Mouse (Mus musculus) cerebellum, postnatal 4 days (tissue): ENCODE results near the gene Brsk2.
A peak's percentile ranks its signal among the peaks of the same experiment; 100 is the strongest.

Experiments used
- DNase-seq, 2 experiments: peaks; one replicate each; pipeline ENCODE4 v3.0.0; 2022; ENCODE audit warnings: low spot score in 2 of 2, mixed read lengths in 1 of 2

Brsk2 gene

DNA sequence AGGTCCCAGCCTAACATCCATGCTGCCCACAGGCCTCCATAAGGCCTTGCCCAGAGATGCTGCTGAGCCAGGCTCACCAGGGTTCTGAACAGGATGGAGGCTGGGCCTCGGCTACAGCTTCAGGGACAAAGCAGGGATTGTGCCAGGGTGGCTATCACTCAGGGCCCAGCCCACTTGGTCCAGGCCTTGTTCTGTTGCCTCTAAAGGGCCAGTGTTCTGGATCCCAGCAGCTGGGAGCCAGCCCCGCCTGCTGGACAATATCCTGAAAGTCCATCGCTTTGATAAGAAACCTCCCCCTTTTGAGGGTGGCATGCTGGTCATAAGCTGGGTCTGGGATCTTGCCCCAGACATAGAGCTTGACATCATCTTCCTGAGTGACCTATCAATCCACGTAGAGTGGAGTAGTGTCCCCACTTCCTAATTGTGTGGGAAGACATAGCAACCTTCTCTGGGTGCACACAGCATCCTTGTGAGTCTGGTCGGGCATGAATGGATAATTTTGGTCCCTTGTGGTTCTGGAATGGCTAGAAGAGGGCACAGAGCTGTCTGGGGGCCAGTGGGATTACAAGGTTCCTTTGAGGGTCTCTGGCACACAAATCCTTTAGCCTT, 6.1 kb downstream of the Brsk2 start:
- DNase-seq = no peak

- no peak for DNase-seq
These were observed 6.6 kb downstream of the Brsk2 start for GRCm38 (mm10) chr7:141956174-141956566.

DNA sequence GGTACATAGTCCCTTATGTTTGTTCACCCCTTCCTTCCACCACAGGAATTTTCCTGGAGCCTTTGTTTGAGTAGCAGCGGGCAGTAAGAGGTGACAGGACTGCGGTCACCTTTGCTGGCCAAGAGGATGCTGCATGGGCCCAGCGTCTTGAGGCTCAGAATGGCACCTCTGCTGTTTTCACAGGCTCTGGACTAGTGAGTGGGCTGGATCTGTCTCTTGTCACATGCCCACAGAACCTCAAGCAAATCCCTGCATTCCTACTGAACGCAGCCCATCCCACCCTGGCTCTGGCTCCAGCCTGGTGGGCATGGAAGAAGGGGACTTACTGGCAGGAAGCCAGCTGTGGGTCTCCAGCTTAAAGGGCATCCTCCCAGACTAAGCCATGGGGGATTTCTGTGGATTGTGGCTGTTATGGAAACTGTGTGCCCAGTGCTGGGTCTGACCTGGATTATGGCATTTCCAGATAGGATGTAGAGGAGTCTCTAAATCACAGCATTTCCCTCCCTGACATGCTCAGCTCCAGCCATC, 8.0 kb downstream of the Brsk2 start:
- DNase-seq = no peak

DNA sequence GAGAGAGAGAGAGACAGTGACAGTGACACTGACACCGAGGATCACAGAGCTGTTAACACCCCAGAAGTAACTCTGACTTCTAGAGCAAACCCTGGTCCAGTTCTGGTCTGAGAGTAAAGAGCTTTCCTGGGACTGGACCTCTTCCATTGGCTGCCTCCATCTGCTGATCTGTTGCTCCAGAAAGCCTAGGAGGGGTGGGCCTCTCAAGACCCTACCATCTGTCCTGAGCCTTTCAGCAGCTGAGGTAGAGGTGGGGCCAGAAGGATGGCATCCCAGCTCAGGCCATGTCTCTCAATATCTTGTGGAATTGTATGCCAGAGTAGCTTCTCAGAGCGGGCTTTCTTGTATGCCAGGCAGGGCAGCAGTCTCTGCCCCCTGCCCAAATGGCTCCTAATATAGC, 8.7 kb downstream of the Brsk2 start:
- no peak for DNase-seq

- no peak for DNase-seq
These were observed 9.6 kb downstream of the Brsk2 start for GRCm38 (mm10) chr7:141959133-141959532.

- no peak for DNase-seq
These were observed 11.4 kb downstream of the Brsk2 start for GRCm38 (mm10) chr7:141960926-141961325.

GRCm38 (mm10) chr7:141961491-141961890, 11.9 kb downstream of the Brsk2 start:
- no peak for DNase-seq

DNA sequence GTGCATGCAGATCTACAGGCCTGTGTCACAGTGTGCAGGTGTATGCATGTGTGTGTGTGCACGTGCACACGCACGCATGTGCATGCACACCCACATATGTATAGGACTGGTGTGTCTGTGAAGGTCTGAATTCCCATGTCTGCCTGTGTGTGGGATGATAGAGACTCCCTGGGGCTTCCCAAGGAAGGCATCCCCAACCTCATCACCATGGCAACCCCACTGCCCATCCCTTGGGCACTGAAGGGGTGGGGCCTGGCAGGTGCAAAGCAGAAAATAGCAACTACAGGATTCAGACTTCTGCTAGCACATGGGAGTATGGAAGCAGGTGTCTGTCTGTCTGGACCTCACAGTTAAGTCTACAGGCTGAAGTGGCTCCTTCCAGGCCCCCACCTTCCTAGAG, 13.0 kb downstream of the Brsk2 start:
- DNase-seq = no peak

DNA sequence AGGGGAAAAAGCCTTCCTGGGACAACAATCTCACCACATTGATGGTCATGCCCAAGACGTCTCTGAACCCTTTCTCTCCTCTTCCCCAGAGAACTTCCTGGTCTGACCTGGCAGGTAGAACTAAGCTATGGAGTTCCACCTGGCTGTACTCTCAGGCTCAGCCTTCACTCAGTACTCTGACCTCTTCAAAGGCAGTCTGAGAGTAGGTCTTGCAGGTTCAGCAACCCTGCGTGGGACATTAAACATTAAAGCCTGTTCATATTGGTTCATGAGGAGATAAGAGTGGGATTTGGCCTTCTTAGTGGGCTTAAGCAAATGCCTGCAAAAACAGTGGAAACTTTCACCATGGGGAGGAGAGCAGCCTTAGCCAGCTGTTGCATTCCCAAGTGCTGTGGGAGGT, 16.7 kb downstream of the Brsk2 start:
- no peak for DNase-seq

GRCm38 (mm10) chr7:141972831-141973619, 23.5 kb downstream of the Brsk2 start:
- DNase-seq = no peak

- no peak for DNase-seq
These were observed 28.5 kb downstream of the Brsk2 start for GRCm38 (mm10) chr7:141978003-141978402.

- DNase-seq = no peak
These were observed 29.7 kb downstream of the Brsk2 start for GRCm38 (mm10) chr7:141979247-141979646.

DNA sequence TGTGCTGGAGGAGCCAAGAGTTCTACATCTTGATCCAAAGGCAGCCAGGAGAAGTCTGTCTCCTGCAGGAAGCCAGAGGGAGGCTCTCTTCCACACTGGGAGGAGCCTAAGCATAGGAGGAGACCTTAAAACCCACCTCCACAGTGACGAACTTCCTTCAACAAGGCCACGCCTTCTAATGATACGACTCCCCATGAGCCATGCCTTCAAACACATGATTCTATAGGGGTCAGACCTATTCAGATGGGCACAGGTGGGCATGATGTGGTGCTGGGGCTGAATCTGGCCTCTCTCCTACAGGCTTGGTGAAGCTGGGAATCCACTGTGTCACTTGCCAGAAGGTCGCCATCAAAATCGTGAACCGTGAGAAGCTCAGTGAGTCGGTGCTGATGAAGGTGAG, 31.7 kb downstream of the Brsk2 start:
- DNase-seq = no peak

- no peak for DNase-seq
These were observed 38.8 kb downstream of the Brsk2 start for GRCm38 (mm10) chr7:141988314-141988806.

GRCm38 (mm10) chr7:141991183-141991582, 41.6 kb downstream of the Brsk2 start:
- DNase-seq = no peak

- no peak for DNase-seq
These were observed 44.6 kb downstream of the Brsk2 start for GRCm38 (mm10) chr7:141994121-141994520.

- DNase-seq = no peak
These were observed 51.1 kb downstream of the Brsk2 start for GRCm38 (mm10) chr7:142000661-142001060.

GRCm38 (mm10) chr7:142001597-142002340, 52.2 kb downstream of the Brsk2 start:
- peak in 1 of 2 experiments; percentile 48 for DNase-seq

DNA sequence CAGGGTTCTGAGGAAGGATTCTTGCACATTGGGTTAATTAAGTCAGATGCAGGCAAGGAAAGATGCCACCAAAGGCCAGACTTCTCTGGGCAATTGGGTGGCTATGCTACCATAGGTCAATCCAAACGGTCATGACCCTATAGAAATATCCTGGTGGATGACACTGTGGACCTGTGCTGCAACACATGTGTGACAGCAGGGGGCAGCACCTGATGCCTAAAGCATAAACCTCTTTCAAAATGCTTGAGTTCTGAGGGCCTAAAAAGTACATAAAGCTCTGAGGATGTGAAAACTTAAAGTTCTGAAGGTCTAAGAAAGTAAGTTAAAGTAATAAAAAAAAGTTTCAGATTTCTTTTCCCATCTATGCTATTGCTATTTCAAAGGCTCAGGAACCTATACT, 67.0 kb downstream of the Brsk2 start:
- no peak for DNase-seq

- no peak for DNase-seq
These were observed 70.1 kb downstream of the Brsk2 start for GRCm38 (mm10) chr7:142019699-142020098.

- no peak for DNase-seq
These were observed 71.3 kb downstream of the Brsk2 start for GRCm38 (mm10) chr7:142020827-142021226.

DNA sequence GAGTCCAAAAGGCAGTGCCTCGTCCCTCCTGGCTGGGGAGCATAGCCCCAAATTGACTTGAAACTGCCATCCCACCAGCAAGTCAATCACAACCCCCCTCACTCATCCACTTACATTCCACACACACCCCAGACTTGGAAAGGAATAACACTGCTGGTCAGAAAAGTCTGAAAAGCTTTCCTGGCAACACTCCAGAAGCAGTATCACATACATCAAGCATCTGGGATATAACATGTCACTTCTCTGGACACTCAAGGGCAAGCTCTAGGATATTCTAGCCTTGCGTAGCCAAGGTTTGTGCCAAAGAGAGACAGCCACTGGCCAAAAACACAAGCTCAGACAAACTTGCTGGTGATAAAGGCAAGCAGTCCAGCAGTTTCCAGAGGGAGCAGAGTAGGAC, 75.6 kb downstream of the Brsk2 start:
- DNase-seq = no peak
